Mouse (Mus musculus) testis, adult 2 months (tissue): ENCODE data around the gene Esp6.

Source experiments
- CTCF ChIP-seq: fragments of 200-500 bp; IDR thresholded peaks from 2 replicates; pipeline ENCODE4 v1.5.1; 2012; ENCODE audit warnings: low read depth, mild to moderate bottlenecking, inconsistent platforms, low read length, moderate library complexity; ENCODE audit not compliant: control insufficient read depth, insufficient read depth, insufficient replicate concordance
- POLR2A ChIP-seq: fragments of 200-500 bp; IDR thresholded peaks from 2 replicates; pipeline ENCODE4 v1.6.1; 2012; ENCODE audit warnings: low read depth, mild to moderate bottlenecking, inconsistent platforms, low read length, moderate library complexity; ENCODE audit not compliant: control insufficient read depth

GRCm38 (mm10) chr17:40553470-40553869 is 7.8 kb upstream of the Esp6 start:
- TF ChIP-seq CTCF = no peak
- TF ChIP-seq POLR2A = no peak
